Mouse (Mus musculus) liver, embryonic 14.5 days (tissue): Measurements from ENCODE around the gene Tcte2.

ENCODE experiments used
- CTCF ChIP-seq: IDR thresholded peaks from 2 replicates; pipeline ENCODE4 v1.5.1; 2016; ENCODE audit warnings: antibody characterized with exemption, low read depth, control low read depth
- EP300 ChIP-seq: IDR thresholded peaks from 2 replicates; pipeline ENCODE4 v1.6.1; 2016; ENCODE audit warnings: antibody characterized with exemption, low read depth

DNA sequence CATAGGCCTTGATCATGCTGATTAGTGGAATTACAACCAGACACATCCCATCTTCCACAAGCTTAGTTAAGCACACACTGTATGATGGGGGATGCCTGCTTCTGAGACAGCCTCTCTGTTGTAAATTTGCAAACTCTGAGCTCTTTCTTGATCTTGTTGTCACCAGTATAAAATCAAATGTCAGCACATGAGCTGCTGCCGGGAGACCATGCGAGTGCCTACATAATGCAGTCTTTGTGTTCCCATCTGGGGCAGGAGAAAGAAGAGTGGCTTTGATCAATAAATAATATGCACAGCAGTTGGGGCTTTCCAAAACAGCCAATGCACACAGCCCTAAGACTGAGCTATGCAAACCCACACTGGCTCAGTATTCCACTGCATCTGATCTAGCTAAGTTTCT, 39.2 kb downstream of the Tcte2 start:
- TF ChIP-seq CTCF = no peak
- TF ChIP-seq EP300 = no peak
